Mouse (Mus musculus) thymus, postnatal 4 days (tissue): ENCODE results near the gene Wdfy3.

Experiments used
- DNase-seq: peaks from one replicate; pipeline ENCODE4 v3.0.0; 2021

Gene Wdfy3

GRCm38 (mm10) chr5:101996036-101996735 is 73.5 kb downstream of the Wdfy3 start:
- DNase-seq = no peak

DNA sequence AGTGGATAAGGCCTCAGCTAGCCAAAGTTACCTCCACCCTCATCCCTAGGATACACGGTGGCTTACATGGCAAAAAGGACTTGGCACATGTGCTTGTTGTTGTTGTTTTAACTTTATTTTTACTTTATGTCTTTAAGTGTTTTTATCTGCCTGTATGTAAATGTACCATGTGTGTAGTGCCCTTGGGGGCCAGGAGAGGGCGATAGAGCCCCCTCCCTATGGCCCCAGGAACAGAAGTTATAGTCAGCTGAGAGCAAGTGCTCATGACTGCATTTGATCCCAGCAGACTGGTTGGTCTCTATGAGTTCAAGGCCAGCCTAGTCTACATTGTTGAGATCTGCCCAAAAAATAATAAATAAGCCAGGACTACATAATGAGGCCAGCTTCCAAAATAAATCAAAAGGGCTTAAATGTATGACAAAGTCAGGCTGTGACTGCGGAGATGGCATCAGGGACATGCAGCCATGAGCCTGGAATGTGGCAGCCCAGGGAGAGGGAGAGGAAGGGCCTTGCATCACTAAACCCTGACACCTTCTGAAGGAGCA is 74.2 kb downstream of the Wdfy3 start:
- DNase-seq = peak; percentile 12

- DNase-seq = no peak
Observed at GRCm38 (mm10) chr5:101993996-101994395, 75.7 kb downstream of the Wdfy3 start.

GRCm38 (mm10) chr5:101992969-101993670 is 76.6 kb downstream of the Wdfy3 start:
- DNase-seq = no peak

GRCm38 (mm10) chr5:101990298-101990845 is 79.3 kb downstream of the Wdfy3 start:
- no peak for DNase-seq

GRCm38 (mm10) chr5:101988476-101988875 is 81.2 kb downstream of the Wdfy3 start:
- DNase-seq = no peak

- no peak for DNase-seq
Observed at GRCm38 (mm10) chr5:101986694-101987093, 83.0 kb downstream of the Wdfy3 start.

- no peak for DNase-seq
Observed at GRCm38 (mm10) chr5:101982239-101982638, 87.5 kb downstream of the Wdfy3 start.

DNA sequence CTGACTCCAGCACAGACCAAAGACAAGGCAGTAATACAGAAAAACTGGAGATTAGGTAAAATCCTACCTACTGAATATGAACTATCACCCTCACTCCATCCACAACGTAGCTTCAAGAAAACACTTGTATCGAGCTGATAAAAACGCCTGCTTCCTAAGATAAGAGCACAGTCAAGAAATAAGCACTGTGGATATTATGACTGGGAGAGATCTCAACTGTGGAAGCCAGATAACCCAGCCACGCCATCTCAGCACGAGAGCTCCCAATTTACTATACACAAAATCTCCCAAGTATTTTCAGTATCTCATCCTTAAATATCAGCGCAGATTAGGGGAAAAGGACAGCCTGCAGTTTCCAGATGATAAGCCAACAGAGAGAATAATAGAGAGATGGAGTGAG is 90.1 kb downstream of the Wdfy3 start:
- DNase-seq = no peak

DNA sequence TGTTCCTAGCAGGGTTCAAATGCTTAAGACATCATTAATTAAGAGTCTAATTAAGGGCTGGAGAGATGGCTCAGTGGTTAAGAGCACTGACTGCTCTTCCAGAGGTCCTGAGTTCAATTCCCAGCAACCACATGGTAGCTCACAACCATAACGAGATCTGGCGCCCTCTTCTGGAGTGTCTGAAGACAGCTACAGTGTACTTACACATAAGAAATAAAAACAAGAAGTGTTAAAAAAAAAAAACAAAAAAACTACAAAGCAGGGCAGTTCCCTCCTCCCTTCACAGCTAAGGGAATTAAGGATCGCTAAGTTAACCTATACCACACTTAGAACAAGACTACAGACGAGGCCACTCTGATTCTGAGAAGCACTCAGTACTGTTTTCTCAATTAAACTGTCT is 97.1 kb downstream of the Wdfy3 start:
- peak; percentile 29 for DNase-seq

DNA sequence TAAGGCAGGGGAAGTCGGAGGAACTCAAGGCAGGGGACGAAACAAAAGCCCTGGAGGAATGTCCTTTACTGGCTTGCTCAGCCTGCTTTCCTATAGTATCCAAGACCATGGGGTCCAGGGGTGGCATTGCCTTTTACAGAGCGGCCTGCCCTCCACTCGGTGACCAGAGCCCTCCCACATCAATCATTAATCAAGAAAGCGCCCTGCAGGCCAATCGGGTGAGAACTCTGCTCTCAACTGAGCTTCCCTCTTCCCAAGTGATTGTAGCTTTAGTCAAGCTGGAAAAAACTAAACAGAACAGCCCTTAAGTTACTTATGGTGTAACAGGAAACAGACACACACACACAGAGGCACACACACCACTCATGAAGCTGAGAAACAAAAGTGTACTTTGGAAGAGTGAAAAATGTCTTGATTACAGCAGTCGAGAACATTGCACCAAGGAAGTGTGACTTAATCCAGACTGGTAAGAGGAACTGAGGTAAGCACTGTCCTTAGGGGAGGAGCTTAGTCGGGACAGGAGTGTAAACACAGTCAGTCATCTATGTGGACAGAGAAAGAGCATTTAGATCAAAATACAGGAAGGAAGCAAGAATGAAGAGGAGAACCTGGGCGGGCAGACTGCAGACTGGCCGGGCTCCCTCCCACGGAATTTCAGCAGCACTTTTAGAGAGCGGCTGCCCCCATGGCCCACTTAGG is 101.4 kb downstream of the Wdfy3 start:
- DNase-seq = no peak

DNA sequence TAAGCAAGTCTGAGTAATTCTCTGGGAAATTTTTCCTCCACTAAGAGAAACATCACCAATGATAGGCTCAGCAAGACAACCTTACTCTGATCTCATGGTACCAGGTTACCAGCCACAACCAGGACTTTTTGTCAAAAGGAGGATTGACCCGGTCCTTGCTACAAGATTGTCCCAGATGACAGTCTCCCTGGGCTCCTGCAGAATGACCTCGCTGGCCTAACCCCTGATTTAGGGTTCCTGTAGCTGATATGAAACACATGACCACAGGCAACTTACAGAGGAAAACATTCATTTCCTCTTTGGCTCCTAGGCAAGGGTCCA is 101.9 kb downstream of the Wdfy3 start:
- no peak for DNase-seq

DNA sequence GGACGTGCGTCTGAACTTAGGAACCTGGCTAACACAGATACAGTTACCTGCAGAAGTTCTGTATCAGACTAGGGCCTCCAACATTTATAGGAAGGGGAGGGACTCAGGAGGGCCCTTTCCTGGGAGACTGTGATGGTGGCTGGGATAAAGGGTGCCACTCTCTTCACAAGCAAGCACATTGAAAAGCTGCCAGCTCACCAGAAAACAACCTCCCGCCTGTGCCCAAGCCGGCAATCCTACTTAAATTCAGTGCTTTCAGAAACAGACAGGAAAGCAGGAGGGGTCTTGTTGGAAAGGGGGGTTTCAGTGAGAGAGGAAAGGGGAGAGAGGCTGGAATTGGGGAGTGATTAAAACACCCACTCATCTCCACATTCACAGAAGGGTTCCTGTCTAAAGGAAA is 106.9 kb downstream of the Wdfy3 start:
- DNase-seq = no peak

DNA sequence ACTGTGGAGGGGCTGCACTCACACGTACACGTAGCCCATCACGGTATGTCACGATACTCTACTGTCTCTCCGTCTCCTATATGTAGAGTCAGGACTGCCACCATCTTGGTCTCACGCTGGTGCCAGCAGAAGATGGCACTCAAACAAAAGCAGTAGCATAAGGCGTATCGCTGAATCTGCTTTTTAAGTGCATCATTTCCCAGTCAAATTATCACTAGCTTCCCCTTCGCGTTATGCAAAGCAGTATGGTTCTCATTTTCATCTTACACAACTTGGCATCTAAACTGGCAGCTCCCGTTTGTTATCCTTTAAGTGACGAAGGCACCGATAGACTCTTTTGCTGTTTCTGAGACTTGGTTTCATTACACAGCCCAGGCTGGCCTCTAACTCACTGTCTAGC is 110.4 kb downstream of the Wdfy3 start:
- DNase-seq = no peak

DNA sequence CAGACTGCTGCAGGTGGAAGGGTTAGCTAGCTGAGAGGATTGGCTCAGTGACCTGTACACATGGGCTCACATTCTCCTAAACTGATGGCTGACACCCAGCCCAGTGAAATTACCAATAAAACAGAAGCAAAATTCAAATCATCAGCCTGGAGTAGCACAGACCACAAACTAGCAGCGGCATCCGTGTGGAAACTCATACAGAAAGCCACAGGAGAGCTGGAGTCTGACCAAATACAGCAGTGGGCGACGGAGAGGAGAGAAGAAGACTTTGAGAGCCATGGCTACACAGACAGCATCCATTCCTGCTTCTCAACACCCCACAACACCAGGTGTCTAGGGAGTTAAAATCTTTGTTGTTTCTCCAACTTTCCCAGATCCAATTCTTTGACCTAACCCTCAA is 110.8 kb downstream of the Wdfy3 start:
- DNase-seq = no peak

DNA sequence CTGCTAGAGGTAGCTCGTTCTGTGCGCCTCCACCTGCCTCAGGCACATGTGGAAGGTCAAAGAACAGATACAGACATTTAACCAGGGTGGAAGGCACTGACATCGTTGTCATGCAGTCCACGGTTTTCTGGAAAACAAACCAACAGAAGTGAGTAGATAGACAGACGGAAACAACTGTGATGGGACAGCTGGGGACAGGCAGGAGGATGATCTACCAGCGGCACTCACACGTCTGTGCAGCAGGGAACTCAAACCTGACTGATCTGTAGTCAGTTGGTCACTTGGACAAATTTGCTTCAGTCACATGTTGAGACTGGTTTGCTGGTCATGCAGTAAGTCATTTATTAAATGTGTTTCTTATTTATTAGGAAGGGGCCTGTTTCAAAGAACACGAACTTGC is 112.3 kb downstream of the Wdfy3 start:
- DNase-seq = no peak

DNA sequence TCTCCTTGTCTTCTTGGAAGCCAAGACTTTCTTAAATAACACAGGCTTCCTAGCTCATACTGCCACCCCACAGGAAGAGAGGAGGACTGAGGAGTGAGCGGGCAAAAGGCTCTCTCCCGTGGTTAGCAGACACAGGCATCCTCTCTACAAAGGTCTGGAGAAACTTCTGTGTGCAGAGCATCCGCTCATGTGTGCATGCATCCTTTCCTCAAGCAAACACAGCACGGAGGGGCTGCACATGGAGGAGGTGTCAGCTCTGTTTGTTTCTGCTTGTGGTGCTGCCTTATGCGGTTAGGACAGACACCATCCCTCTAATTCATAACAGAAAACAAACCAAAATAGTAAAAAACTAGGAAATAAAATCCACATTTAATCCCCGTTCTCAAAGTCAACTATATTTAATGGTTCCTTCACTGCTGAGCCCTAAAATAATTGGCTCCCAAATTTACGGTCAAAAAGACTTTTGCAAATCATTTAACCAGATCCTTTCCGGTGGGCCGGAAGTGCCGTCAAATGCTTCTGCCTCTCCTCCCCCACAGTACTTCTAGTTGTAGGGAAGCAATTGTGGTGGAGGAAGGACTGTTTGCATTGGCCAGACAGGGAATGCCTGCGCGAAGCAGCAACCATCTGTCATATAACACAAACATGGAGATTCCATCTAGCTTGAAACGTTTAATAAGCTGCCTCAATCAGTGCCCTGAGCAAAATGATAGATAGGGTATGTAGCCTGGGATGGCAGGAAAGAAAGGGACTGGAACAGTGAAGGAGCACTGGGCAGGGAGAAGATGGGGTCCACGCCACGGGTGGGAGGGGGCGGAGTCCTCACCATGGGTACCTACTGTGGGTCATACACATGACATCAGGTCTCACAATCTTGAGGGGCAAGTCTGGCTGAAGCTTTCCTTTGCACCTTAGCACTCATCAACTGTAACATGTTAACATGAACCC is 115.1 kb downstream of the Wdfy3 start:
- DNase-seq = no peak

DNA sequence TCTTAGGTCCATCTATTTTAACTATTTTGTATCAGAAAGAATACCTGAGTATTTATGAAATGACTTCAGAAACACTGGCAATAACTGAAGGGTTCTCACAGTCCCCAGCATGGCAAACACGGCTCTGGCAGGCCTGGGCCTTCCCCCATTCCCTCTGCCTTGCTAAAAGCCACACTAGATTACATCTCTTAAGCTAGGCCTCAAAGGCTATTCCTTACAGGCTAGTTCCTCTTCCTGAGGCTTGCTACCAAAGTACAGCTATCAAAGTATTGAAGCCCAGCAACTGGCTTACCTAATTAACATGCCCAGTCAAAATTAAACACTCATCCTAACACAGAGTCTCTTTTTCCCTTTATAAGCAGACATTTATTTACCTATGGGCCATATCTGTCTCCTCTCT is 117.8 kb downstream of the Wdfy3 start:
- no peak for DNase-seq

GRCm38 (mm10) chr5:101949323-101949722 is 120.4 kb downstream of the Wdfy3 start:
- no peak for DNase-seq

- no peak for DNase-seq
Observed at GRCm38 (mm10) chr5:101948641-101949040, 121.1 kb downstream of the Wdfy3 start.

- DNase-seq = no peak
Observed at GRCm38 (mm10) chr5:101945731-101946130, 124.0 kb downstream of the Wdfy3 start.

- peak; percentile 25 for DNase-seq
Observed at GRCm38 (mm10) chr5:101937909-101938596, 131.7 kb downstream of the Wdfy3 start.
